In genomic region chr17:42753791-42754190, GRCm38 (mm10) we compare ENCODE assay signal across 11 mouse cellular contexts. TPM values are rescaled to one million over a fixed set of nuclear protein-coding genes. Genes with fewer than 3 reads are reported as not detected.
"Had no signal": no experiment of that assay in that cellular context is flagged by ENCODE, and none has a peak within 500 bp of the region (broad histone marks: within the 10 kb centered on the region; RNA-seq: fewer than 3 reads in every experiment).

No protein-coding gene starts in this region.

- DNase-seq: left cerebral cortex, postnatal 4 days; right cerebral cortex, postnatal 14 days; thymus, postnatal 4 days had no signal

- H3K9me3 ChIP-seq: intestine, embryonic 15.5 days; limb, embryonic 13.5 days; liver, embryonic 15.5 days; lung, embryonic 15.5 days; midbrain, embryonic 13.5 days had no signal

- H3K4me1 ChIP-seq: intestine, embryonic 15.5 days; limb, embryonic 13.5 days; liver, embryonic 15.5 days; midbrain, embryonic 13.5 days had no signal

- ATAC-seq: midbrain, embryonic 13.5 days had no signal

- H3K4me3 ChIP-seq: intestine, embryonic 15.5 days; limb, embryonic 13.5 days; liver, embryonic 15.5 days; lung, embryonic 15.5 days; midbrain, embryonic 13.5 days had no signal

- H3K9ac ChIP-seq: hindbrain, embryonic 14.5 days; intestine, embryonic 15.5 days; limb, embryonic 13.5 days; liver, embryonic 15.5 days; lung, embryonic 15.5 days; midbrain, embryonic 13.5 days had no signal

- H3K27me3 ChIP-seq: intestine, embryonic 15.5 days; limb, embryonic 13.5 days; liver, embryonic 15.5 days; lung, embryonic 15.5 days; midbrain, embryonic 13.5 days had no signal

- H3K4me2 ChIP-seq: hindbrain, embryonic 14.5 days; intestine, embryonic 15.5 days; limb, embryonic 13.5 days; liver, embryonic 11.5 days; liver, embryonic 15.5 days; lung, embryonic 15.5 days; midbrain, embryonic 13.5 days had no signal

- H3K36me3 ChIP-seq: intestine, embryonic 15.5 days; limb, embryonic 13.5 days; liver, embryonic 15.5 days; lung, embryonic 15.5 days; midbrain, embryonic 13.5 days had no signal

- H3K27ac ChIP-seq: hindbrain, embryonic 14.5 days; intestine, embryonic 15.5 days; limb, embryonic 13.5 days; liver, embryonic 15.5 days; lung, embryonic 15.5 days; midbrain, embryonic 13.5 days had no signal

RNA-seq across cellular contexts. Expression of gene Adgrf2, which starts 11.8 kb away (rescaled TPM):
- polyA plus RNA-seq: intestine, embryonic 15.5 days; large intestine, adult 2 months; liver, embryonic 15.5 days; lung, embryonic 15.5 days had no signal
